ENCODE assay signal across 13 mouse cellular contexts in genomic region chr12:91642426-91643093, GRCm38 (mm10). TPM values are rescaled to one million over a fixed set of nuclear protein-coding genes. Genes with fewer than 3 reads are reported as not detected.
DNase-seq lines count a peak whose midpoint lies in the region; ATAC-seq and TF ChIP-seq lines count a peak whose summit lies in the region.
"Had no signal": no experiment of that assay in that cellular context is flagged by ENCODE, and none has a peak within 500 bp of the region (broad histone marks: within the 10 kb centered on the region; RNA-seq: fewer than 3 reads in every experiment).

No protein-coding gene starts in this region.

- peak overlapping the region; percentile 84 for H3K27ac ChIP-seq in midbrain, embryonic 10.5 days (replicated peaks)
- H3K27ac ChIP-seq in midbrain, postnatal 0 days (ENCODE audit: low read depth, low read length) = no peak overlapping the region
- peak overlapping the region; percentile 83; the same call in 1 of the 2 replicates for H3K27ac ChIP-seq in forebrain, embryonic 12.5 days
- peak overlapping the region; percentile 62 for H3K27ac ChIP-seq in hindbrain, embryonic 14.5 days
- no peak overlapping the region for H3K27ac ChIP-seq in neural tube, embryonic 12.5 days
- H3K27ac ChIP-seq: kidney, postnatal 0 days; limb, embryonic 15.5 days had no signal

- TF ChIP-seq CTCF in midbrain, postnatal 0 days (IDR thresholded peaks at IDR 0.05) = no peak

- H3K9me3 ChIP-seq in midbrain, embryonic 10.5 days (replicated peaks) = peaks cover 4% of the 10 kb centered on the region; the same call in 1 of the 2 replicates
- no peaks in the 10 kb centered on the region for H3K9me3 ChIP-seq in midbrain, postnatal 0 days (ENCODE audit: low read length)
- no peaks in the 10 kb centered on the region for H3K9me3 ChIP-seq in forebrain, embryonic 12.5 days
- no peaks in the 10 kb centered on the region for H3K9me3 ChIP-seq in hindbrain, embryonic 14.5 days (ENCODE audit: control insufficient read depth, low read length)
- no peaks in the 10 kb centered on the region for H3K9me3 ChIP-seq in neural tube, embryonic 12.5 days
- H3K9me3 ChIP-seq: limb, embryonic 15.5 days had no signal

- no peaks in the 10 kb centered on the region for H3K27me3 ChIP-seq in midbrain, embryonic 10.5 days (ENCODE audit: low read depth, poor library complexity, severe bottlenecking)
- no peaks in the 10 kb centered on the region for H3K27me3 ChIP-seq in midbrain, postnatal 0 days (ENCODE audit: insufficient read depth, low read length)
- no peaks in the 10 kb centered on the region for H3K27me3 ChIP-seq in forebrain, embryonic 12.5 days
- no peaks in the 10 kb centered on the region for H3K27me3 ChIP-seq in hindbrain, embryonic 14.5 days (ENCODE audit: control insufficient read depth, insufficient read depth, low read length)
- H3K27me3 ChIP-seq in neural tube, embryonic 12.5 days (replicated peaks) = no peaks in the 10 kb centered on the region
- H3K27me3 ChIP-seq: limb, embryonic 15.5 days had no signal

- ATAC-seq in midbrain, postnatal 0 days (ENCODE audit: low FRiP score) = no peak
- ATAC-seq in forebrain, embryonic 12.5 days (ENCODE audit: low FRiP score) = no peak
- ATAC-seq in hindbrain, embryonic 14.5 days (ENCODE audit: low FRiP score) = peak; percentile 35; the same call in 1 of the 2 replicates
- ATAC-seq in neural tube, embryonic 12.5 days (ENCODE audit: low FRiP score, low read depth) = peak; percentile 56
- ATAC-seq: intestine, postnatal 0 days; liver, postnatal 0 days had no signal

- DNase-seq in midbrain, embryonic 10.5 days (ENCODE audit: low spot score) = no peak
- no peak for DNase-seq in midbrain, postnatal 0 days (ENCODE audit: low spot score)
- no peak for DNase-seq in hindbrain, embryonic 14.5 days (ENCODE audit: low spot score)
- no peak for DNase-seq in cerebellum, postnatal 4 days (ENCODE audit: low spot score in 2 of 2)
- no peak for DNase-seq in gastrocnemius, postnatal 4 days (ENCODE audit: low spot score in 2 of 2)
- DNase-seq in adrenal gland, postnatal 25 days = no peak
- DNase-seq: cerebellum, adult 2 months; liver, postnatal 0 days had no signal

- no peak overlapping the region for H3K9ac ChIP-seq in midbrain, postnatal 0 days (replicated peaks; ENCODE audit: low read length, poor library complexity, severe bottlenecking)
- no peak overlapping the region for H3K9ac ChIP-seq in forebrain, embryonic 12.5 days
- no peak overlapping the region for H3K9ac ChIP-seq in hindbrain, embryonic 14.5 days
- no peak overlapping the region for H3K9ac ChIP-seq in neural tube, embryonic 12.5 days
- H3K9ac ChIP-seq: limb, embryonic 15.5 days; liver, postnatal 0 days had no signal

- 86% methylated on average over 12 of the region's 12 CpGs for WGBS in midbrain, embryonic 10.5 days
- 62% methylated on average over 12 of the region's 12 CpGs for WGBS in midbrain, postnatal 0 days
- WGBS in forebrain, embryonic 12.5 days = 78% methylated on average over 12 of the region's 12 CpGs
- 47% methylated on average over 12 of the region's 12 CpGs for WGBS in hindbrain, embryonic 14.5 days
- 66% methylated on average over 12 of the region's 12 CpGs for WGBS in neural tube, embryonic 12.5 days

- no peak overlapping the region for H3K4me3 ChIP-seq in midbrain, embryonic 10.5 days
- no peak overlapping the region for H3K4me3 ChIP-seq in midbrain, postnatal 0 days (ENCODE audit: low read depth, low read length)
- H3K4me3 ChIP-seq in forebrain, embryonic 12.5 days (replicated peaks) = no peak overlapping the region
- no peak overlapping the region for H3K4me3 ChIP-seq in hindbrain, embryonic 14.5 days (replicated peaks; ENCODE audit: low read length)
- no peak overlapping the region for H3K4me3 ChIP-seq in neural tube, embryonic 12.5 days

- peaks cover 30% of the 10 kb centered on the region for H3K4me1 ChIP-seq in midbrain, embryonic 10.5 days
- H3K4me1 ChIP-seq in midbrain, postnatal 0 days (ENCODE audit: insufficient read depth, low read length) = 0 out of 2 replicates have a peak, but pooled peaks cover 8% of the 10 kb centered on the region
- peaks cover 29% of the 10 kb centered on the region for H3K4me1 ChIP-seq in forebrain, embryonic 12.5 days
- H3K4me1 ChIP-seq in hindbrain, embryonic 14.5 days (replicated peaks; ENCODE audit: control insufficient read depth, insufficient read depth, low read length) = peaks cover 23% of the 10 kb centered on the region; the same call in 1 of the 2 replicates
- peaks cover 11% of the 10 kb centered on the region for H3K4me1 ChIP-seq in neural tube, embryonic 12.5 days

- peaks cover 16% of the 10 kb centered on the region for H3K36me3 ChIP-seq in midbrain, embryonic 10.5 days
- H3K36me3 ChIP-seq in midbrain, postnatal 0 days (ENCODE audit: insufficient read depth, low read length) = no peaks in the 10 kb centered on the region
- peaks cover 14% of the 10 kb centered on the region for H3K36me3 ChIP-seq in forebrain, embryonic 12.5 days (replicated peaks)
- 0 out of 2 replicates have a peak, but pooled peaks cover 1% of the 10 kb centered on the region for H3K36me3 ChIP-seq in hindbrain, embryonic 14.5 days (replicated peaks; ENCODE audit: control insufficient read depth, insufficient read depth)
- peaks cover 5% of the 10 kb centered on the region; the same call in 1 of the 2 replicates for H3K36me3 ChIP-seq in neural tube, embryonic 12.5 days

- no peak overlapping the region for H3K4me2 ChIP-seq in midbrain, postnatal 0 days (ENCODE audit: low read depth, low read length, poor library complexity, severe bottlenecking)
- H3K4me2 ChIP-seq in forebrain, embryonic 12.5 days = no peak overlapping the region
- H3K4me2 ChIP-seq in hindbrain, embryonic 14.5 days (replicated peaks) = no peak overlapping the region
- no peak overlapping the region for H3K4me2 ChIP-seq in neural tube, embryonic 12.5 days (replicated peaks)

RNA-seq across cellular contexts. Expression of gene Gtf2a1, which starts 52.3 kb away (rescaled TPM):
- 62.9 and 74.4 TPM in 2 replicates for polyA plus RNA-seq in midbrain, embryonic 10.5 days (2016; fragmentation: Nextera tagmentation; extraction: Ambion mirVana)
- total RNA-seq in midbrain, postnatal 0 days (2014; rRNA removed) = 28.4 and 37.7 TPM in 2 replicates
- polyA plus RNA-seq in midbrain, postnatal 0 days (2015; fragmentation: Nextera tagmentation; extraction: Ambion mirVana) = 32.6 and 34.0 TPM in 2 replicates
- 63.6 and 69.4 TPM in 2 replicates for polyA plus RNA-seq in forebrain, embryonic 12.5 days (2016; fragmentation: Nextera tagmentation; extraction: Ambion mirVana)
- polyA plus RNA-seq in hindbrain, embryonic 14.5 days (2014; fragmentation: Nextera tagmentation; extraction: Ambion mirVana) = 50.1 and 57.8 TPM in 2 replicates
- 68.7 and 81.6 TPM in 2 replicates for polyA plus RNA-seq in neural tube, embryonic 12.5 days (2016; fragmentation: Nextera tagmentation; extraction: Ambion mirVana)
- total RNA-seq in gastrocnemius, postnatal 4 days (2021) = 10 to 100 TPM; 30.4 to 31.2 TPM
- total RNA-seq in adrenal gland, postnatal 25 days (2021) = 39.9 and 50.1 TPM in 2 replicates

Comparison
In these comparisons a context has a peak if more than half of its experiments do, and no peak if none do; other contexts are left out.
1. H3K27ac ChIP-seq: peak in midbrain, embryonic 10.5 days (single experiment), forebrain, embryonic 12.5 days (single experiment) and hindbrain, embryonic 14.5 days (single experiment); none in midbrain, postnatal 0 days (single experiment) and neural tube, embryonic 12.5 days (single experiment).
2. ATAC-seq: peak in hindbrain, embryonic 14.5 days (single experiment) and neural tube, embryonic 12.5 days (single experiment); none in midbrain, postnatal 0 days (single experiment) and forebrain, embryonic 12.5 days (single experiment).